Mouse (Mus musculus) cerebellum, adult 11-12 months (tissue): ENCODE data around the gene Col4a2.
"Not testable (repeated sequence)": the region's sequence is repeated elsewhere in the genome, so short reads cannot be mapped to it uniquely, and the experiment has no call there.

Experiments used
- DNase-seq: peaks from one replicate; pipeline ENCODE4 v3.0.0; 2022

The Col4a2 gene

GRCm38 (mm10) chr8:11465619-11466018 is 153.0 kb downstream of the Col4a2 start:
- no peak for DNase-seq

- not testable (repeated sequence) for DNase-seq
Observed at GRCm38 (mm10) chr8:11466528-11466927, 153.9 kb downstream of the Col4a2 start.

GRCm38 (mm10) chr8:11469095-11469494 is 156.5 kb downstream of the Col4a2 start:
- DNase-seq, result no peak

- no peak for DNase-seq
Observed at GRCm38 (mm10) chr8:11470694-11471093, 158.1 kb downstream of the Col4a2 start.

- DNase-seq, result no peak
Observed at GRCm38 (mm10) chr8:11471309-11471708, 158.7 kb downstream of the Col4a2 start.

GRCm38 (mm10) chr8:11473072-11473471 is 160.5 kb downstream of the Col4a2 start:
- no peak for DNase-seq

GRCm38 (mm10) chr8:11475397-11475796 is 162.8 kb downstream of the Col4a2 start:
- DNase-seq, result no peak

- DNase-seq, result no peak
Observed at GRCm38 (mm10) chr8:11475876-11476275, 163.3 kb downstream of the Col4a2 start.

- no peak for DNase-seq
Observed at GRCm38 (mm10) chr8:11476338-11477177, 164.0 kb downstream of the Col4a2 start.

GRCm38 (mm10) chr8:11477178-11477553 is 164.6 kb downstream of the Col4a2 start:
- DNase-seq, result no peak

- no peak for DNase-seq
Observed at GRCm38 (mm10) chr8:11477811-11478761, 165.5 kb downstream of the Col4a2 start, which contains the start of gene Rab20. Gene Rab20, minus strand, starts transcription at chr8:11478710.

- no peak for DNase-seq
Observed at GRCm38 (mm10) chr8:11478807-11479527, 166.4 kb downstream of the Col4a2 start.

GRCm38 (mm10) chr8:11479591-11479990 is 167.0 kb downstream of the Col4a2 start:
- no peak for DNase-seq

GRCm38 (mm10) chr8:11481876-11482275 is 169.3 kb downstream of the Col4a2 start:
- no peak for DNase-seq

GRCm38 (mm10) chr8:11482537-11482936 is 169.9 kb downstream of the Col4a2 start:
- DNase-seq, result no peak

- no peak for DNase-seq
Observed at GRCm38 (mm10) chr8:11486142-11486541, 173.5 kb downstream of the Col4a2 start.

GRCm38 (mm10) chr8:11487229-11487628 is 174.6 kb downstream of the Col4a2 start:
- no peak for DNase-seq

- not testable (repeated sequence) for DNase-seq
Observed at GRCm38 (mm10) chr8:11492340-11492739, 179.7 kb downstream of the Col4a2 start.

- DNase-seq, result peak; percentile 90
Observed at GRCm38 (mm10) chr8:11497017-11497990, 184.7 kb downstream of the Col4a2 start, which contains the start of gene Naxd. Gene Naxd, plus strand, starts transcription at chr8:11497506.

GRCm38 (mm10) chr8:11498281-11498680 is 185.7 kb downstream of the Col4a2 start:
- no peak for DNase-seq
